Mouse (Mus musculus): ENCODE results near the gene U2af1.
"Not testable (repeated sequence)": the region's sequence is repeated elsewhere in the genome, so short reads cannot be mapped to it uniquely, and the experiment has no call there.

The U2af1 gene

GRCm38 (mm10) chr17:31658468-31659185 is at the start of gene U2af1:
TSS of gene U2af1 (minus strand) at chr17:31658892.
- peak; percentile 98 for DNase-seq

DNA sequence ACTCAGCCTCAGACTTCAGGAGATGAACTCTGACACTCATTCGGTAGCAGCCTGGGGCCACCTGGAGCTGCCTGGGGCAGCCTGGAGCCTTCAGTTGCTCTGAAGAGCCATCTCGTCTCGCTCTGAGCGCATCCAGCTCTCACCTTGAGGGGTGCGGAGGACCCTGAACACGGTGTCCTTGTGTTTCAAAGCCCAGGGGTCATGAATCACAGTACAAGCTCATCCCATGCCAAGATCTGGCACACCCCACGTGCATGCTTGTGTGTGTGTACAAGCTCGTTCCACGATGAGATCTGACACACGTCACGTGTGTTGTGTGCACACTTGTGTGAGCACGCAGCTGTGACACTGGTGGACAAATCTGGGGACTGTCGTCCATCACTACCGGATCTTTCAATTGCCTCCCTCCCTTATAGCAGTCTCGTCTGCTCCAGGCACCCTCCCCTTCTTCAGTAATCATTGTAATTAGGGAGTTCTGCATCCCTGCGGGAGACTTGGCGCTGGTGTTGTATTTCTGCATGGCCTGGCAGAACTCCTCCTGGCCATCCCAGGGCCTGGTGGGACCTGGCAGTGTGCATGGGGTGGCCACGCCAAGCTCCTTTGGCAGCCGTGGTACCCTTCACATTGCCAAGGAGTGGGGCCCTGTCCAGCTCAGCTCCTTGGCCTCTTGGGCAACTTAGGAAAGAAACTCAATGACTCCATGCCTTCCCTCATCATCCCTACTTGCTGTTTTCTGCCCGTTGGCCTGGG is 46.8 kb upstream of the U2af1 start:
- DNase-seq = no peak

GRCm38 (mm10) chr17:31703276-31703980 is 44.7 kb upstream of the U2af1 start:
- DNase-seq = peak; percentile 55

DNA sequence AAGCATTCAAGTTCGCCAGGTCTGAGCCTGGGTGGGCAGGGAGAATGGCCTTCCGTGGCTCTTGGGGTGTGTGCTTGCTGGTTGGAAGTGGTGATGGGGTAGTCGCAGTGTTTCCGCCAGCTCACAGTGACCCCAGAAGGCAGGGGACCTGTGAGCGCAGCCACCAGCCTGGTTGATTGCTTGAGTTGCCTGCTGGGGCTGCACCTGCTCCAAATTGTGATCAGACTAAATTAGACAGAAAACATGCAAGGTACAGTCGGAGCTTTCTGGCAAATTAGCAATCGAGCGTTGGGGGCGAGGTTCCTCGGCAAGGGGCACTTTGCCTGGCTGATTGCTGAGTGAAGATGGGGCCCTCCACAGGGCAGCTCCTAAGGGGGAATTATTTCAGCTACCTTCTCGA is 39.7 kb upstream of the U2af1 start:
- no peak for DNase-seq

- DNase-seq = not testable (repeated sequence)
Measured at GRCm38 (mm10) chr17:31695356-31695755, 36.7 kb upstream of the U2af1 start.

- no peak for DNase-seq
Measured at GRCm38 (mm10) chr17:31694949-31695348, 36.3 kb upstream of the U2af1 start.

- DNase-seq = no peak
Measured at GRCm38 (mm10) chr17:31694023-31694376, 35.3 kb upstream of the U2af1 start.

GRCm38 (mm10) chr17:31693330-31694022 is 34.8 kb upstream of the U2af1 start:
- DNase-seq = peak; percentile 88

DNA sequence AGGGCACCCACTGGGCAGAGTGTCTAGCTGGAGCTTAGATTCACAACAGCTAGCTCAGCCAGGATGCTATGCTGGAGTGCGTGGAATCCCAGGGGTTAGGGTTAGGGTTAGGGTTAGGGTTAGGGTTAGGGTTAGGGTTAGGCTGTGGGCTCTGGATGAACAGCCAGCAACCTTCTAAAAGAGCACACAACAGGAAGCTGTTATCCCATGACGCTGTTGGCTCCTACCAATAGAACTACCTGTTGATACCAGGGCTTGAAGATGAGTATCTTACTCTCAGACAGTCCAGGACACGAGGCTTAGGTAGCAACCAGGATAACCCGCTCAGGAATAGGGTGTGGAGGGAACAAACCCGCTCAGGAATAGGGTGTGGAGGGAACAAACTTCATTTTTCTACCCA is 34.2 kb upstream of the U2af1 start:
- no peak for DNase-seq

DNA sequence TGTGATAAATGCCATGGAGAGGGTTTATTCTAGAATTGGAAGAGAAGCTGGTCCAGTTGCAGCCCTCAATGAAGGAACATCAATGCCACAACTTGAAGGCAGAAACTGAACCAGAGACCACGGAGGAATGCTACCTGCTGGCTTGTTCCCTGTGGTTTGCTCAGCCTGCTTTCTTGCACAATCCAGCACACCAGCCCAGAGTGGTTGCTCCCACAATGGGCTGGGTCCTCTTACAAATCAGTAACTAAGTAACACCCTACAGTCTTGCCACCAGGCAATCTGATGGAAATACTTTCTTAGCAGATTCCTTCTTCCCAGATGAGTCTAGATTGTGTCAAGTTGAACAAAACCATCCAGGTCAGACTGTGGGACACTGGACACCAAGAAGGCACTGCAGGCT is 30.9 kb upstream of the U2af1 start:
- DNase-seq = no peak

DNA sequence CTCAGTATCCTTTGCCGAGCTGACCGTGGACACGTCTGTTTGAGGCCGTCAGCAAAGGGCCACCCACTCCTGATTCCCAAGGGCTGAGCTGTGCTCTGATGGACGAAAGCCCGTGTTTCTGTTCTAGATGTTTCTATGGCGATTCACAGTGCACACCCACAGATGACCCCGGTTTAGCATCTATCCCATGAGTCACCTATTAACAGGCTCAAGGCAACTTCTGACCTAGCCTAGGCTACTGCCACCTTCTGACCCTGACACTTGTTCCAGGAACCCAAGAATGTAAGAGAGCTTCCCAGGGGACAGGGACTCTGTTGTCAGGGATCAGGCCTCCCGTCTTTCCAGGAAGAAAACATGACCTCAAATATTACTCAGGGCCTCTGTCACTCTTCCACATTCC is 29.4 kb upstream of the U2af1 start:
- no peak for DNase-seq

DNA sequence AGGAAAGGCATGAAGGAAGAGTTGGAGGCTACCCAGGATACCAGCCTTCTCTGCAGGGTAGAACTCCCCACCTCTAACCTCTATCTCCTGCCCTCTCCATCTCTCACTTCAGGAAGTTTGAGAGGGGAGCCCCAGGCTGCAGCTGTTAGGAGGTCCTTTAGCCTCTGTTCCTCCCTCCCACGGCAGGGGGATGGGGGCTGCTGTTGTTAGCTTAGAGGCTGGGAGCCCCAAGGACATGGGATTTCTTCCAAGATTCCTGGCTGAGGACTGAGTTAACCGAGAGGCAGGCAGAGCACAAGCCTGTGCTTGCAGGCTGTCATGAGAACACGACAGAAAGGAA is 27.5 kb upstream of the U2af1 start:
- DNase-seq = peak; percentile 19

GRCm38 (mm10) chr17:31685514-31686224 is 27.0 kb upstream of the U2af1 start:
- peak; percentile 90 for DNase-seq

DNA sequence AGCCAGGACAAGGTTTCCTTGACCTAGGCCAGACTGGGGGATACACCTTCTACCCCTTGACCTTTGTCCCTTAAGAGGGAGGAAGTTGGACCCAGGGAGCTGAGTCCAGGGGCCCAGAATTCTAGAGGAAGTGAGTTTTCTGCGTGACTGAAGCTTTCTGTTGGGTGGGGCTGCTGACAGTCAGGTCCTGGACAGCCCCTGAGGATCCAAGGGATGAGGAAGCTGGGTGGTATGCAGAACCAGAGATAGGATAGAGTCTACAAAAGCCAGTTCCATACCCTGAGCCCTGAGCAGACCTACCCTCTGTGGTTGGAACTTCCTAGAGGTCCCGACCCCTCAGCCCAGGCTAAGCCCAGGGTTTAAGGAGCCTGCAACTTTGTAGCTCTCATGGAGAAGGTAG is 21.8 kb upstream of the U2af1 start:
- no peak for DNase-seq

DNA sequence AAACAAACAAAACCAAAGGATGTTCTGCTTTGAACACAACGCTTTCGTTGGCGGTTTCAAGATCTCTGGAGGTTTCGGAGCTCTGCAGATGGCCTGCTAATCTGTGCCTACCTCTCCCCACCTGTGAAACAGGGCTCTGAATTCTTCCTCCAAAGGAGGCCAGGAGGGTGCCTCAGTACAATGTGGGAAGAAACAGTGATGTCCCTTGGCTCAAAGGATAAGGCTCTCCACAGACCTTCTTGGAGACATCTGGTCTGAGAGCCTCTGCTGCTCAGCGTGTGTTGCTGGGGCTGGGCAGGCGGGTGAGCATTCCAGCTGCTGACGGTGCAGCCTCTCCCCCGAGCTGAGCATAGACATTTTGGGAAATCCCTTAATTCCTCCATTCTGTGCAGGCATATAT is 18.8 kb upstream of the U2af1 start, which contains the start of gene Cryaa:
Gene Cryaa (plus strand): TSS at position 301 of the 400 bp plus-strand sequence.
- no peak for DNase-seq

- no peak for DNase-seq
Measured at GRCm38 (mm10) chr17:31674426-31674825, 15.7 kb upstream of the U2af1 start.

DNA sequence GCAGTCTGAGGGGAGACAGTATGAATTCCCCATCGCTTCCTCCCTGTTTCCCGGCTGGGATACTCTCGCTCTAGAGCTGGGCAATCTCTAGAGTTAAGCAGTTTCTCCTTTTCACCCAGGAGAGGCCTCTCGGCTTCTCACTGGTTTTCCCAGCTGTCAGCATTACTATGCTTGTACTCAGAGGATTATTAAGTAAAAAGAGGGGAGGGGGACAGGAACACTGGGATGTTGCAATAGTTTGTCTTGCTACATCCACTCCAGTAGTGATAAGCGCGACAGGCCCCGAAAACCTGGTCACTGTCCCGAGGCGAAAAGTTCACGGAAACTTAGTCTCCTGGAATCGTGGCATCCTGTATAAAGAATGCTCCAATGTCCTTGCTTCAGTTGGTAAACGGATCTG is 13.6 kb upstream of the U2af1 start:
- DNase-seq = no peak

GRCm38 (mm10) chr17:31671698-31672097 is 13.0 kb upstream of the U2af1 start:
- no peak for DNase-seq

DNA sequence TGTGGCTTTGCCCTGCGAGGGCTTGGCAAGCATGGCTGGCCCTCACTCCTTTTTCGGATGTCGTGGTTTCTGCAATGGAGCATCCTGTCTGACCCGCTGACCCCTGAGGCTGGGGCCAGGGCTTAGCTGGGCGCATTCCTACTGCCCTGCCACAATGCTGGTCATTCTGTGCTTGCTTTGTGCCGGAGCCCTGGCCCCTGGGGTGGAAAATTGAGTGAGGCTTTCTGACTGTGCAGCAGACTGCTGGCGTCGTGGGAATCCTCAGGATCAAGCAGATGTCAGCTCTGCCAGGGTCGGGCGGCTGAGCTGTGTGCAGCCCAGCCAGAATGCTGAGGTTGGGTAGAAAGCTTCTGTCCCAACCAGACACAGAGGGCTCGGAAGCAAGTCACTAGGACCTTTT is 11.5 kb upstream of the U2af1 start:
- no peak for DNase-seq

- DNase-seq = no peak
Measured at GRCm38 (mm10) chr17:31668306-31668705, 9.6 kb upstream of the U2af1 start.

DNA sequence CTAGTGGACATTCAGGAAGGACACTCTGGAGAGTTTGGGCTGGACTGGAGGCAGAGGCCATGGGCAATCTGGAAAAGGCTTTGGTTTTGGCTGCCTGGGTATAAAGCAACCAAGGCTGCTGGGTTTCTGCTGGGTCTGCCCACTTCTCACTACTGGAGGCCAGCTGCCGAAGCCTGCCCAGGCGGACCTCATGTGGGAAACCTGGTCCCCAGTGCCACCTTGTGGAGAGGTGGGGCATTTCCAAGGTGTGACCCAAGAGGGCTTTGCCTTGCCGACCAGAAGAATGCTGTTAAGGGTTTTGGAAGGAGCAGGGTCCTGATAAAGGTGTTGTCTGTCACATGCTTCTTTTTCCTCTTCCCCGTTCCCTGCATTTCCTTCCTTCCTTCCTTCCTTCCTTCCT is 6.1 kb upstream of the U2af1 start:
- peak; percentile 88 for DNase-seq

- DNase-seq = no peak
Measured at GRCm38 (mm10) chr17:31662855-31663254, 4.2 kb upstream of the U2af1 start.

Data from lung, postnatal 14 days (tissue).